In the genomic region with DNA sequence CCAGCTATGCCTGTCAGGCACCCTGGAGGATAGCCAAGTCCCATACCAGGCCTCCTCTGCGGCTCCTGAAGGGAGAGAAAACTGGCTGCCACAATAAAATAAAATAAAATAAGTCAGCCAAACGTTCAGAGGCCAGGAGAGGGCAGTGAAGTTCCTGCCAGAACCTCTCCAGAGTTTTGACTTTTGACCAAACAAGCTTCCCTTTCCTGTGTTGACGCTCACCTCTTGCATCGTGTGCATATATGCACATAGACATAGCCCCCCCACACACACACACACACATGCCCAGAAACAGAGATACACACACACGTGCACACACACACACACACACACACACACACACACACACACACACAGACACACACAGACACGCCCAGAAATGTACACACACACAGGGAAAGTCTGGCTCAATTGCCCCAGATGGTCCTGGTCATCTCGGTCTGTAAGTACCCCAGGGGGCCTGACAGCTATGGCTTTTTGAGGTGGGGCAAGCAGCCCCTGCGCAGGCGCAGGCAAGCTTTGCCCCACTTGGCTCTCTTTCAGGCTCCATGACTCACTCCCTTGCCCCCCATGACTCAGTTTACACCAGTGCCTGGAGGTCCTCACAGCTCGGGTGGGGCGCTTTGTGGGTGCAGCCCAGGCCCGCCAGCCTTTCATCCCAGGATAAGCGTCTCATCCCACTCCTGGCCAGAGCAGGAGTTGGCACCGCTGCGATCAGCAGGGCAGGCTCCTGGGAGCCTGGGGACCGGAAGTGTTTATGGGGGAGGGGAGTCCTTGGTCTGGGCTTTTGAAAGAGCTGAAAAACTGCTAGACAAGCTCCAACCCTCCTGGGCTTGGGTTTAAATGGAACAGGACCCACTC, we compare ENCODE assay signal across 8 mouse cellular contexts. TPM values are rescaled to one million over a fixed set of nuclear protein-coding genes. Genes with fewer than 3 reads are reported as not detected.
A peak's percentile ranks its signal among the peaks of the same experiment; 100 is the strongest.
DNase-seq lines count a peak whose midpoint lies in the region; ATAC-seq lines count a peak whose summit lies in the region.

No protein-coding gene starts in this region.

- peaks cover 19% of the 10 kb centered on the region for H3K4me1 ChIP-seq in embryonic facial prominence, embryonic 13.5 days
- H3K4me1 ChIP-seq in limb, embryonic 12.5 days (replicated peaks), result peaks cover 18% of the 10 kb centered on the region
- peaks cover 14% of the 10 kb centered on the region for H3K4me1 ChIP-seq in midbrain, embryonic 13.5 days (replicated peaks)

- H3K9ac ChIP-seq in embryonic facial prominence, embryonic 13.5 days, result peak overlapping the region; percentile 68
- H3K9ac ChIP-seq in limb, embryonic 12.5 days (replicated peaks), result peak overlapping the region; percentile 47
- H3K9ac ChIP-seq in midbrain, embryonic 13.5 days (replicated peaks), result peak overlapping the region; percentile 50

- DNase-seq in CD4-positive helper T cell, adult 2 months (ENCODE audit: low read depth, low spot score), result peak; percentile 73
- DNase-seq in ZHBTc4 (ENCODE audit: low read depth, low spot score), result peak; percentile 53
- DNase-seq in heart, postnatal 4 days, result peak; percentile 64
- peak; percentile 72 for DNase-seq in thymus, postnatal 0 days (ENCODE audit: low spot score)
- no peak for DNase-seq in frontal cortex, postnatal 14 days (ENCODE audit: low spot score in 2 of 2)

- peak overlapping the region; percentile 72 for H3K4me2 ChIP-seq in embryonic facial prominence, embryonic 13.5 days
- H3K4me2 ChIP-seq in limb, embryonic 12.5 days, result peak overlapping the region; percentile 75
- peak overlapping the region; percentile 49 for H3K4me2 ChIP-seq in midbrain, embryonic 13.5 days (replicated peaks)

- peak; percentile 45; the same call in 1 of the 2 replicates for ATAC-seq in embryonic facial prominence, embryonic 13.5 days (ENCODE audit: insufficient number of reproducible peaks, insufficient read depth, low FRiP score, low TSS enrichment, low read depth)
- ATAC-seq in limb, embryonic 12.5 days (ENCODE audit: insufficient number of reproducible peaks, insufficient read depth, low FRiP score, low TSS enrichment, low read depth), result peak; percentile 11; the same call in 1 of the 2 replicates
- peak; percentile 43 for ATAC-seq in midbrain, embryonic 13.5 days

- H3K27me3 ChIP-seq in embryonic facial prominence, embryonic 13.5 days, result no peaks in the 10 kb centered on the region
- no peaks in the 10 kb centered on the region; the same call in 1 of the 2 replicates for H3K27me3 ChIP-seq in limb, embryonic 12.5 days
- no peaks in the 10 kb centered on the region for H3K27me3 ChIP-seq in midbrain, embryonic 13.5 days

- peak overlapping the region; percentile 40 for H3K4me3 ChIP-seq in embryonic facial prominence, embryonic 13.5 days
- peak overlapping the region; percentile 35 for H3K4me3 ChIP-seq in limb, embryonic 12.5 days (replicated peaks)
- peak overlapping the region; percentile 24 for H3K4me3 ChIP-seq in midbrain, embryonic 13.5 days (replicated peaks)

- H3K27ac ChIP-seq in embryonic facial prominence, embryonic 13.5 days, result peak overlapping the region; percentile 76
- peak overlapping the region; percentile 80 for H3K27ac ChIP-seq in limb, embryonic 12.5 days
- no peak overlapping the region for H3K27ac ChIP-seq in midbrain, embryonic 13.5 days

- H3K36me3 ChIP-seq in embryonic facial prominence, embryonic 13.5 days, result peaks cover 6% of the 10 kb centered on the region; the same call in 1 of the 2 replicates
- peaks cover 22% of the 10 kb centered on the region; the same call in 1 of the 2 replicates for H3K36me3 ChIP-seq in limb, embryonic 12.5 days
- no peaks in the 10 kb centered on the region for H3K36me3 ChIP-seq in midbrain, embryonic 13.5 days

- H3K9me3 ChIP-seq in embryonic facial prominence, embryonic 13.5 days, result no peaks in the 10 kb centered on the region
- H3K9me3 ChIP-seq in limb, embryonic 12.5 days, result no peaks in the 10 kb centered on the region
- no peaks in the 10 kb centered on the region for H3K9me3 ChIP-seq in midbrain, embryonic 13.5 days

- WGBS in embryonic facial prominence, embryonic 13.5 days, result 7% methylated on average over 16 of the region's 16 CpGs
- WGBS in limb, embryonic 12.5 days, result 9% methylated on average over 16 of the region's 16 CpGs
- WGBS in midbrain, embryonic 13.5 days, result 11% methylated on average over 16 of the region's 16 CpGs

RNA-seq across cellular contexts. Expression of gene AI837181, which starts 8.3 kb away (rescaled TPM):
- polyA plus RNA-seq in embryonic facial prominence, embryonic 13.5 days (2015; fragmentation: Nextera tagmentation; extraction: Ambion mirVana), result 67.3 and 67.7 TPM in 2 replicates
- 10 to 100 TPM; 35.2 to 35.3 TPM for total RNA-seq in heart, postnatal 4 days (2021)
- polyA plus RNA-seq in limb, embryonic 12.5 days (2016; fragmentation: Nextera tagmentation; extraction: Ambion mirVana), result 65.0 and 69.1 TPM in 2 replicates
- polyA plus RNA-seq in midbrain, embryonic 13.5 days (2015; fragmentation: Nextera tagmentation; extraction: Ambion mirVana), result 51.6 and 60.3 TPM in 2 replicates
- 51.5 and 54.4 TPM in 2 replicates for polyA plus RNA-seq in thymus, postnatal 0 days (2015; fragmentation: Nextera tagmentation; extraction: Ambion mirVana)

RNA-seq across cellular contexts. Expression of gene Drap1, which starts 8.4 kb away (rescaled TPM):
- 278 and 306 TPM in 2 replicates for polyA plus RNA-seq in embryonic facial prominence, embryonic 13.5 days (2015; fragmentation: Nextera tagmentation; extraction: Ambion mirVana)
- total RNA-seq in heart, postnatal 4 days (2021), result 100 to 1,000 TPM; 231 to 246 TPM
- polyA plus RNA-seq in limb, embryonic 12.5 days (2016; fragmentation: Nextera tagmentation; extraction: Ambion mirVana), result 310 and 324 TPM in 2 replicates
- polyA plus RNA-seq in midbrain, embryonic 13.5 days (2015; fragmentation: Nextera tagmentation; extraction: Ambion mirVana), result 303 and 313 TPM in 2 replicates
- polyA plus RNA-seq in thymus, postnatal 0 days (2015; fragmentation: Nextera tagmentation; extraction: Ambion mirVana), result 217 and 222 TPM in 2 replicates

RNA-seq across cellular contexts. Expression of gene Fosl1, which starts 14.1 kb away (rescaled TPM):
- not detected in 2 replicates for polyA plus RNA-seq in embryonic facial prominence, embryonic 13.5 days (2015; fragmentation: Nextera tagmentation; extraction: Ambion mirVana)
- not detected for total RNA-seq in heart, postnatal 4 days (2021)
- not detected in 2 replicates for polyA plus RNA-seq in limb, embryonic 12.5 days (2016; fragmentation: Nextera tagmentation; extraction: Ambion mirVana)
- not detected in 2 replicates for polyA plus RNA-seq in midbrain, embryonic 13.5 days (2015; fragmentation: Nextera tagmentation; extraction: Ambion mirVana)
- 0.47 TPM in 1 of 2 replicates, not detected in the other for polyA plus RNA-seq in thymus, postnatal 0 days (2015; fragmentation: Nextera tagmentation; extraction: Ambion mirVana)

RNA-seq across cellular contexts. Expression of gene Ccdc85b, which starts 24.5 kb away (rescaled TPM):
- 6.8 TPM in 2 replicates for polyA plus RNA-seq in embryonic facial prominence, embryonic 13.5 days (2015; fragmentation: Nextera tagmentation; extraction: Ambion mirVana)
- total RNA-seq in heart, postnatal 4 days (2021), result 10 to 100 TPM; 13.5 to 13.9 TPM
- 10.4 and 10.8 TPM in 2 replicates for polyA plus RNA-seq in limb, embryonic 12.5 days (2016; fragmentation: Nextera tagmentation; extraction: Ambion mirVana)
- polyA plus RNA-seq in midbrain, embryonic 13.5 days (2015; fragmentation: Nextera tagmentation; extraction: Ambion mirVana), result 6.9 and 9.7 TPM in 2 replicates
- polyA plus RNA-seq in thymus, postnatal 0 days (2015; fragmentation: Nextera tagmentation; extraction: Ambion mirVana), result 7.3 and 8.2 TPM in 2 replicates

RNA-seq across cellular contexts. Expression of gene Fibp, which starts 27.2 kb away (rescaled TPM):
- polyA plus RNA-seq in embryonic facial prominence, embryonic 13.5 days (2015; fragmentation: Nextera tagmentation; extraction: Ambion mirVana), result 138 and 144 TPM in 2 replicates
- 100 to 1,000 TPM; 106 to 118 TPM for total RNA-seq in heart, postnatal 4 days (2021)
- 130 and 140 TPM in 2 replicates for polyA plus RNA-seq in limb, embryonic 12.5 days (2016; fragmentation: Nextera tagmentation; extraction: Ambion mirVana)
- 183 and 192 TPM in 2 replicates for polyA plus RNA-seq in midbrain, embryonic 13.5 days (2015; fragmentation: Nextera tagmentation; extraction: Ambion mirVana)
- 104 and 112 TPM in 2 replicates for polyA plus RNA-seq in thymus, postnatal 0 days (2015; fragmentation: Nextera tagmentation; extraction: Ambion mirVana)

Comparison
In these comparisons a context has a peak if more than half of its experiments do, and no peak if none do; other contexts are left out.
1. DNase-seq: peak in CD4-positive helper T cell, adult 2 months (single experiment), ZHBTc4 (single experiment), heart, postnatal 4 days (single experiment) and thymus, postnatal 0 days (single experiment); none in frontal cortex, postnatal 14 days (0 of 2).
2. Peak in every context shown above with its lines, with median percentiles within 50 percentile points of each other: ATAC-seq, H3K4me2 ChIP-seq, H3K4me3 ChIP-seq and H3K9ac ChIP-seq.